Mouse (Mus musculus): ENCODE data around the gene Mnx1. TPM values are rescaled to one million over a fixed set of nuclear protein-coding genes. Genes with fewer than 3 reads are reported as not detected.
"Not testable (repeated sequence)": the region's sequence is repeated elsewhere in the genome, so short reads cannot be mapped to it uniquely, and the experiment has no call there.

The Mnx1 gene
- polyA plus RNA-seq, 1 experiment from 2014 or later, result 0.95 TPM

- H3K9me3 ChIP-seq (replicated peaks), result no peaks in the 10 kb centered on the region
- peak; percentile 34 for ATAC-seq (ENCODE audit: low FRiP score)
- H3K4me3 ChIP-seq (replicated peaks), result peak overlapping the region; percentile 28
- peak overlapping the region; percentile 51 for H3K4me2 ChIP-seq
- peaks cover 71% of the 10 kb centered on the region for H3K27me3 ChIP-seq (replicated peaks)
- WGBS, result 4% methylated on average over 67 of the region's 67 CpGs
- no peak overlapping the region for H3K27ac ChIP-seq (replicated peaks)
- no peaks in the 10 kb centered on the region for H3K36me3 ChIP-seq
- H3K9ac ChIP-seq (replicated peaks), result no peak overlapping the region
- H3K4me1 ChIP-seq, result peaks cover 8% of the 10 kb centered on the region
Measured at GRCm38 (mm10) chr5:29467489-29468350, 10.6 kb downstream of the Mnx1 start.

GRCm38 (mm10) chr5:29462943-29463686, 15.2 kb downstream of the Mnx1 start:
- Histone ChIP-seq H3K9ac (replicated peaks) (no peak overlapping the region), H3K4me3 (replicated peaks) (no peak overlapping the region), H3K4me2 (no peak overlapping the region), H3K4me1 (peaks cover 6% of the 10 kb centered on the region), H3K9me3 (replicated peaks) (no peaks in the 10 kb centered on the region), H3K27me3 (replicated peaks) (peaks cover 27% of the 10 kb centered on the region), H3K36me3 (no peaks in the 10 kb centered on the region), H3K27ac (replicated peaks) (no peak overlapping the region)
- ATAC-seq (ENCODE audit: low FRiP score), result no peak
- 46% methylated on average over 9 of the region's 9 CpGs for WGBS

GRCm38 (mm10) chr5:29456895-29457656, 21.2 kb downstream of the Mnx1 start:
- H3K36me3 ChIP-seq, result peaks cover 26% of the 10 kb centered on the region
- 80% methylated on average over 5 of the region's 5 CpGs for WGBS
- H3K27me3 ChIP-seq (replicated peaks), result no peaks in the 10 kb centered on the region
- H3K4me2 ChIP-seq, result no peak overlapping the region
- no peak for ATAC-seq (ENCODE audit: low FRiP score)
- H3K27ac ChIP-seq (replicated peaks), result no peak overlapping the region
- no peaks in the 10 kb centered on the region for H3K9me3 ChIP-seq (replicated peaks)
- no peak overlapping the region for H3K9ac ChIP-seq (replicated peaks)
- H3K4me3 ChIP-seq (replicated peaks), result no peak overlapping the region
- H3K4me1 ChIP-seq, result no peaks in the 10 kb centered on the region

GRCm38 (mm10) chr5:29452352-29452751, 25.9 kb downstream of the Mnx1 start:
- no peak overlapping the region for H3K4me3 ChIP-seq (replicated peaks)
- no peaks in the 10 kb centered on the region for H3K4me1 ChIP-seq
- no peak for ATAC-seq (ENCODE audit: low FRiP score)
- no peak overlapping the region for H3K9ac ChIP-seq (replicated peaks)
- H3K36me3 ChIP-seq, result peaks cover 62% of the 10 kb centered on the region
- no peak overlapping the region for H3K27ac ChIP-seq (replicated peaks)
- 67% methylated on average over 4 of the region's 4 CpGs for WGBS
- H3K9me3 ChIP-seq (replicated peaks), result no peaks in the 10 kb centered on the region
- H3K4me2 ChIP-seq, result no peak overlapping the region
- H3K27me3 ChIP-seq (replicated peaks), result no peaks in the 10 kb centered on the region

GRCm38 (mm10) chr5:29445275-29445674, 33.0 kb downstream of the Mnx1 start:
- 89% methylated on average over 2 of the region's 2 CpGs for WGBS
- H3K27me3 ChIP-seq (replicated peaks), result no peaks in the 10 kb centered on the region
- peaks cover 90% of the 10 kb centered on the region for H3K36me3 ChIP-seq
- H3K9ac ChIP-seq (replicated peaks), result no peak overlapping the region
- no peak for ATAC-seq (ENCODE audit: low FRiP score)
- H3K9me3 ChIP-seq (replicated peaks), result no peaks in the 10 kb centered on the region
- no peaks in the 10 kb centered on the region for H3K4me1 ChIP-seq
- H3K4me3 ChIP-seq (replicated peaks), result no peak overlapping the region
- no peak overlapping the region for H3K27ac ChIP-seq (replicated peaks)
- no peak overlapping the region for H3K4me2 ChIP-seq

- not testable (repeated sequence) for H3K4me3 ChIP-seq (replicated peaks); H3K27ac ChIP-seq (replicated peaks); H3K9me3 ChIP-seq (replicated peaks); ATAC-seq (ENCODE audit: low FRiP score); H3K9ac ChIP-seq (replicated peaks); H3K27me3 ChIP-seq (replicated peaks)
- H3K36me3 ChIP-seq, result peaks cover 45% of the 10 kb centered on the region
- peak overlapping the region; percentile 96; the same call in 1 of the 2 replicates for H3K4me2 ChIP-seq
- 95% methylated on average over 6 of the region's 6 CpGs for WGBS
- peaks cover 42% of the 10 kb centered on the region for H3K4me1 ChIP-seq
Measured at GRCm38 (mm10) chr5:29436728-29437127, 41.5 kb downstream of the Mnx1 start.

- Histone ChIP-seq H3K4me1 (peaks cover 42% of the 10 kb centered on the region), H3K36me3 (peaks cover 33% of the 10 kb centered on the region), H3K4me2 (peak overlapping the region; percentile 96), H3K27me3 (replicated peaks) (peaks cover 14% of the 10 kb centered on the region; the same call in 1 of the 2 replicates), H3K9me3 (replicated peaks) (no peaks in the 10 kb centered on the region), H3K4me3 (replicated peaks) (peak overlapping the region; percentile 91), H3K27ac (replicated peaks) (no peak overlapping the region), H3K9ac (replicated peaks) (peak overlapping the region; percentile 84)
- WGBS, result 47% methylated on average over 8 of the region's 8 CpGs
- ATAC-seq (ENCODE audit: low FRiP score), result no peak
Measured at GRCm38 (mm10) chr5:29435491-29435890, 42.8 kb downstream of the Mnx1 start.

- H3K27me3 ChIP-seq (replicated peaks), result peaks cover 14% of the 10 kb centered on the region; the same call in 1 of the 2 replicates
- peak overlapping the region; percentile 78 for H3K27ac ChIP-seq (replicated peaks)
- peak overlapping the region; percentile 84 for H3K9ac ChIP-seq (replicated peaks)
- peak overlapping the region; percentile 91 for H3K4me3 ChIP-seq (replicated peaks)
- H3K4me1 ChIP-seq, result peaks cover 42% of the 10 kb centered on the region
- no peaks in the 10 kb centered on the region for H3K9me3 ChIP-seq (replicated peaks)
- WGBS, result under 1% methylated on average over 48 of the region's 48 CpGs
- ATAC-seq (ENCODE audit: low FRiP score), result peak; percentile 75; the same call in 1 of the 2 replicates
- H3K36me3 ChIP-seq, result peaks cover 29% of the 10 kb centered on the region
- H3K4me2 ChIP-seq, result peak overlapping the region; percentile 96
Measured at GRCm38 (mm10) chr5:29434872-29435358, 43.4 kb downstream of the Mnx1 start.

- Histone ChIP-seq H3K4me2 (peak within 1 kb of the TSS; percentile 96), H3K27ac (replicated peaks) (peak within 1 kb of the TSS; percentile 78), H3K36me3 (peaks cover 23% of the 10 kb centered on the region), H3K4me1 (peaks cover 42% of the 10 kb centered on the region), H3K4me3 (replicated peaks) (peak within 1 kb of the TSS; percentile 91), H3K9ac (replicated peaks) (peak within 1 kb of the TSS; percentile 84), H3K9me3 (replicated peaks) (no peaks in the 10 kb centered on the region), H3K27me3 (replicated peaks) (peaks cover 14% of the 10 kb centered on the region; the same call in 1 of the 2 replicates)
- peak; percentile 99 for ATAC-seq (ENCODE audit: low FRiP score)
- 4% methylated on average over 29 of the region's 29 CpGs for WGBS
Measured at GRCm38 (mm10) chr5:29434228-29434871, 43.9 kb downstream of the Mnx1 start, which contains the start of gene Nom1. Gene Nom1, plus strand, starts transcription at chr5:29434664.

- not testable (repeated sequence) for H3K36me3 ChIP-seq; H3K4me1 ChIP-seq; H3K4me3 ChIP-seq (replicated peaks); H3K9me3 ChIP-seq (replicated peaks); H3K27me3 ChIP-seq (replicated peaks); H3K9ac ChIP-seq (replicated peaks); H3K27ac ChIP-seq (replicated peaks); H3K4me2 ChIP-seq; ATAC-seq (ENCODE audit: low FRiP score)
- 70% methylated on average over 3 of the region's 3 CpGs for WGBS
Measured at GRCm38 (mm10) chr5:29423330-29423729, 54.9 kb downstream of the Mnx1 start.
